Mouse (Mus musculus) neural tube, embryonic 15.5 days (tissue): ENCODE results near the gene Smg6. TPM values are rescaled to one million over a fixed set of nuclear protein-coding genes. Genes with fewer than 3 reads are reported as not detected.
A peak's percentile ranks its signal among the peaks of the same experiment; 100 is the strongest.
"Not testable (repeated sequence)": the region's sequence is repeated elsewhere in the genome, so short reads cannot be mapped to it uniquely, and the experiment has no call there.

ENCODE experiments used
- ATAC-seq: fragments of 200-750 bp; cut with Nextera tagmentation; 2 replicates; pipeline ENCODE4 v1.8.0; 2017; ENCODE audit warnings: mild to moderate bottlenecking, moderate TSS enrichment, moderate library complexity; ENCODE audit not compliant: low FRiP score
- H3K27ac ChIP-seq: fragments of 300-500 bp; sonication (generic); replicated peaks from 2 replicates; pipeline ENCODE4 v1.5.1; 2015; ENCODE audit warnings: mild to moderate bottlenecking, inconsistent platforms
- H3K27me3 ChIP-seq: fragments of 300-500 bp; sonication (generic); replicated peaks from 2 replicates; pipeline ENCODE4 v1.6.1; 2015; ENCODE audit warnings: inconsistent platforms
- H3K36me3 ChIP-seq: fragments of 300-500 bp; sonication (generic); 2 replicates; pipeline ENCODE4 v1.6.1; 2015; ENCODE audit warnings: inconsistent platforms
- H3K4me1 ChIP-seq: fragments of 300-500 bp; sonication (generic); 2 replicates; pipeline ENCODE4 v1.6.1; 2015; ENCODE audit warnings: inconsistent platforms
- H3K4me2 ChIP-seq: fragments of 300-500 bp; sonication (generic); 2 replicates; pipeline ENCODE4 v1.6.1; 2015; ENCODE audit warnings: inconsistent platforms, mild to moderate bottlenecking, moderate library complexity
- H3K4me3 ChIP-seq: fragments of 300-500 bp; sonication (generic); replicated peaks from 2 replicates; pipeline ENCODE4 v1.5.1; 2015; ENCODE audit warnings: mild to moderate bottlenecking, inconsistent platforms
- H3K9ac ChIP-seq: fragments of 300-500 bp; sonication (generic); replicated peaks from 2 replicates; pipeline ENCODE4 v1.6.1; 2015; ENCODE audit warnings: mild to moderate bottlenecking, inconsistent platforms
- H3K9me3 ChIP-seq: fragments of 300-500 bp; sonication (generic); replicated peaks from 2 replicates; pipeline ENCODE4 v1.6.1; 2016; ENCODE audit warnings: inconsistent platforms
- WGBS: fragments of 180-500 bp; shearing (Covaris S2); methylation state at CpG from one replicate; pipeline ENCODE4 v1.1.7; 2015; ENCODE audit warnings: mixed read lengths; 5-methylcytosine and 5-hydroxymethylcytosine counted together
- polyA plus RNA-seq: library from polyadenylated mRNA; unstranded; fragments of >200 nt; fragmentation: Nextera tagmentation; extraction: Ambion mirVana; gene quantifications from 2 replicates; pipeline ENCODE4 v1.2.1, GENCODE M21; 2015

Smg6 gene
- polyA plus RNA-seq, 1 experiment from 2014 or later = 13.3 TPM

- ATAC-seq = no peak
- WGBS = 26% methylated on average over 10 of the region's 10 CpGs
- H3K4me1 ChIP-seq = peaks cover 8% of the 10 kb centered on the region
- H3K36me3 ChIP-seq = peaks cover 3% of the 10 kb centered on the region; the same call in 1 of the 2 replicates
- no peak overlapping the region for H3K4me3 ChIP-seq
- no peaks in the 10 kb centered on the region for H3K27me3 ChIP-seq
- no peak overlapping the region for H3K9ac ChIP-seq
- peak overlapping the region; percentile 69 for H3K27ac ChIP-seq
- H3K9me3 ChIP-seq = no peaks in the 10 kb centered on the region
- peak overlapping the region; percentile 35 for H3K4me2 ChIP-seq
Measured at GRCm38 (mm10) chr11:75000869-75001653, 75.4 kb downstream of the Smg6 start.

- Histone ChIP-seq H3K27me3 (no peaks in the 10 kb centered on the region), H3K9ac (no peak overlapping the region), H3K9me3 (no peaks in the 10 kb centered on the region), H3K27ac (no peak overlapping the region), H3K4me3 (no peak overlapping the region), H3K36me3 (no peaks in the 10 kb centered on the region), H3K4me1 (peaks cover 11% of the 10 kb centered on the region), H3K4me2 (no peak overlapping the region)
- 87% methylated on average over 2 of the region's 2 CpGs for WGBS
- no peak for ATAC-seq
Measured at GRCm38 (mm10) chr11:75008270-75008669, 82.6 kb downstream of the Smg6 start.

DNA sequence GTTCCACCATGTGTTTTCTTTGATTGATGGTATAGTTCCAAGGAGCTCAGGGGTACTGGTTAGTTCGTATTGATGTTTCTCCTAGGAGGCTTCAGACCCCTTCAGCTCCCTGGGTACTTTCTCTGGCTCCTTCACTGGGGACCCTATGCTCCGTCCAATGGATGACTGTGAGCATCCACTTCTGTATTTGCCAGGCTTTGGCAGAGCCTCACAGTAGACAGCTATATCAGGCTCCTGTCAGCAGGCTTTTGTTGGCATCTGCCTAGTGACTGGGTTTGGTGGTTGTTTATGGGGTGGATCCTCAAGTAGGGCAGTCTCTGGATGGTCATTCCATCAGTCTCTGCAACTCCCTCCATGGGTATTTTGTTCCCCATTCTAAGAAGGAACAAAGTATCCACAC is 83.9 kb downstream of the Smg6 start:
- H3K27me3 ChIP-seq, ATAC-seq, H3K9ac ChIP-seq, H3K9me3 ChIP-seq, H3K4me3 ChIP-seq, H3K4me2 ChIP-seq, H3K36me3 ChIP-seq, H3K27ac ChIP-seq: not testable (repeated sequence)
- WGBS = 88% methylated on average over 2 of the region's 2 CpGs
- peaks cover 24% of the 10 kb centered on the region for H3K4me1 ChIP-seq

DNA sequence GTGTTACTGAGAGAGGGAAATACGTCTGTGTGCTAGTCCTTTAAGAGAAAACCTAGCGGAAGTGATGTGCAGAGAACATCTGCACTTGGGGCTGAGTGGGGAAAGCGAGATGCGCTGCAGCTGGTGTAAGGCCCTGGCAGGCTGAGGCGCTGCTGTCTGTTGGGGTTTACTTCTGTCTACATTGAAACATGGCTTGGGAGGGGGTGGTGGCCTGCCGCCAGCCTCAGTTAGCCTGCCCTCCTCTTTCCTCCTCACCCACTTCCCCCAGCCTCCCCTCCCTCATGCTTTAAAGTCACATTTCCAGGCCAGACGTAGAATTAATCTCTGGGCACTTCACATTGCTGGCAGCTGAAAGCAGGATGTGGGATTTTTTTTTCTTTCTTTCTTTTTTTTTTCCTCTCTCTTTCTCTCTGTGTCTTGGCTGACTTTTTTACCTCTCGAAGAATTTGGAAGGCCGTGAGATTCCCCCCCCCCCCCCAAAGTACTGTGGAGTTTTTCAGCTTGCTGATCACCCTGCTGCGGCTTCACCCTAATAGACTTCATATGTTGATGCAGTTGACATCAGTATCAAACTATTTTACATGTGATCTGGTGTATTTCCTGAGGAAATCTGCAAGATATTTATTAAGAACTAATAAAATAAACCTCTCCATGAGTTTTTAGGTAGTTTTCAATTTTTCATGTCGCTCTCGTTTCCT is 87.5 kb downstream of the Smg6 start:
- Histone ChIP-seq H3K9me3 (no peaks in the 10 kb centered on the region), H3K27ac (peak overlapping the region; percentile 80), H3K4me2 (peak overlapping the region; percentile 43), H3K9ac (no peak overlapping the region; the same call in 1 of the 2 replicates), H3K4me3 (no peak overlapping the region), H3K4me1 (peaks cover 41% of the 10 kb centered on the region), H3K36me3 (no peaks in the 10 kb centered on the region), H3K27me3 (no peaks in the 10 kb centered on the region)
- ATAC-seq = peak; percentile 81; the same call in 1 of the 2 replicates
- 30% methylated on average over 12 of the region's 12 CpGs for WGBS

- ATAC-seq = 0 out of 2 replicates have a peak, but pooled peaks have one; percentile 22
- Histone ChIP-seq H3K4me1 (peaks cover 41% of the 10 kb centered on the region), H3K4me3 (no peak overlapping the region), H3K9ac (no peak overlapping the region), H3K27me3 (no peaks in the 10 kb centered on the region), H3K4me2 (no peak overlapping the region), H3K36me3 (no peaks in the 10 kb centered on the region), H3K9me3 (no peaks in the 10 kb centered on the region), H3K27ac (peak overlapping the region; percentile 80)
- 63% methylated on average over 12 of the region's 12 CpGs for WGBS
Measured at GRCm38 (mm10) chr11:75013764-75014695, 88.4 kb downstream of the Smg6 start.

DNA sequence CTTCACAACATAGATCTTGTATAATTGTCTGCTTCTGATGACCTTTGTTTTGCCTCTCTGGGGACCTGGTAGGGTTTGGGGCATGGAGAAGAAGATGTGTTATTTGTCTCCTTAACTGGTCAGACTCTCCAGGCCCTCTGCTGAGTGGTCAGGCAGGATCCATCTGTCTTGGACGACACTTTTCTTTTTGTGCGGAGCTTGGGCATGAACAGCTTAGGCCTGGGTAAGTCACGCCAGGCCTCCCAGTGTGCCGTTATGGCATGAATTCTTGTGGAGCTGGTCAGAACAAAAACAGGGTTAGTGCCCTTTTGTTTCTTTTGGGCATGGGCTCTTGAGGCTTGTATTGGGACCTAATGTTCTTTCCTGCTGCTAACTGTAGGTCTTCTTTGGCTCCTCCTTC is 89.2 kb downstream of the Smg6 start:
- 36% methylated on average over 4 of the region's 4 CpGs for WGBS
- ATAC-seq = no peak
- peak overlapping the region; percentile 80 for H3K27ac ChIP-seq

GRCm38 (mm10) chr11:75015453-75015871 is 89.8 kb downstream of the Smg6 start:
- Histone ChIP-seq H3K4me2 (no peak overlapping the region), H3K9ac (no peak overlapping the region), H3K9me3 (no peaks in the 10 kb centered on the region), H3K27ac (peak overlapping the region; percentile 80), H3K4me1 (peaks cover 41% of the 10 kb centered on the region), H3K4me3 (no peak overlapping the region), H3K27me3 (no peaks in the 10 kb centered on the region), H3K36me3 (no peaks in the 10 kb centered on the region)
- WGBS = 42% methylated on average over 7 of the region's 7 CpGs
- no peak for ATAC-seq

More for the DNA sequence above, 89.2 kb downstream of the Smg6 start:
- Histone ChIP-seq H3K36me3 (no peaks in the 10 kb centered on the region), H3K4me1 (peaks cover 41% of the 10 kb centered on the region), H3K9me3 (no peaks in the 10 kb centered on the region), H3K4me2 (no peak overlapping the region), H3K27me3 (no peaks in the 10 kb centered on the region), H3K4me3 (no peak overlapping the region), H3K9ac (no peak overlapping the region)

DNA sequence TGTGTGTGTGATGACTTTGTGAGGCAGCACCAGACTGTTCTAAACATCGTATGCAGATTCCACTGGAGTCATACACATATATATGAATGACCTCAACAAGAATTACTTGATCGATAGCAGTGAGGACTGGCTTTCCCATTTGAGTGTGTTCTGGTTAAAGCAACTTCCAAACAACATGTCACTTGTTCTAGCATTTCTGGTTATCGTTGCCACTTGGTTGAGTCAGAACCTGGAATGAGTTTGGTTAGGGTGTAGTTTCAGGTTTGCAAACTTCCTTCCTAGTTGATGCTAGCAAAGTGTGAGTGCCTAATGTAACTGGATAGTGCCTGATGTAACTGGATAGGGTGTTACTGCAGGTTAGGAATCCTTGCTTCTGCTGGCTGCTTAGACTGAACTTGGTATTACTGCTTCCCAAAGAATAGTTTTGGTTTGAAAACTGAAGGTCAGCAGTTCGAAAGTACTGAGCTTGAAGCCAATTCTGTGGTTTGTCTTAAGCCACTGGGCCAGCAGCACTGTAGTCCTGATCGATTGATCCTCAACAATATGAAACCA is 90.8 kb downstream of the Smg6 start:
- H3K36me3 ChIP-seq = no peaks in the 10 kb centered on the region
- H3K9ac ChIP-seq = no peak overlapping the region
- 89% methylated on average over 5 of the region's 5 CpGs for WGBS
- no peaks in the 10 kb centered on the region for H3K9me3 ChIP-seq
- no peak for ATAC-seq
- H3K4me1 ChIP-seq = peaks cover 41% of the 10 kb centered on the region
- H3K27me3 ChIP-seq = no peaks in the 10 kb centered on the region
- H3K4me3 ChIP-seq = no peak overlapping the region
- 0 out of 2 replicates have a peak overlapping the region, but pooled peaks have one; percentile 28 for H3K27ac ChIP-seq
- H3K4me2 ChIP-seq = no peak overlapping the region

- 85% methylated on average over 2 of the region's 2 CpGs for WGBS
- peaks cover 34% of the 10 kb centered on the region for H3K4me1 ChIP-seq
- H3K4me2 ChIP-seq = no peak overlapping the region
- H3K27me3 ChIP-seq = no peaks in the 10 kb centered on the region
- H3K27ac ChIP-seq = no peak overlapping the region
- no peak overlapping the region for H3K4me3 ChIP-seq
- H3K36me3 ChIP-seq = no peaks in the 10 kb centered on the region
- no peaks in the 10 kb centered on the region for H3K9me3 ChIP-seq
- no peak overlapping the region for H3K9ac ChIP-seq
- no peak for ATAC-seq
Measured at GRCm38 (mm10) chr11:75017831-75018230, 92.2 kb downstream of the Smg6 start.

DNA sequence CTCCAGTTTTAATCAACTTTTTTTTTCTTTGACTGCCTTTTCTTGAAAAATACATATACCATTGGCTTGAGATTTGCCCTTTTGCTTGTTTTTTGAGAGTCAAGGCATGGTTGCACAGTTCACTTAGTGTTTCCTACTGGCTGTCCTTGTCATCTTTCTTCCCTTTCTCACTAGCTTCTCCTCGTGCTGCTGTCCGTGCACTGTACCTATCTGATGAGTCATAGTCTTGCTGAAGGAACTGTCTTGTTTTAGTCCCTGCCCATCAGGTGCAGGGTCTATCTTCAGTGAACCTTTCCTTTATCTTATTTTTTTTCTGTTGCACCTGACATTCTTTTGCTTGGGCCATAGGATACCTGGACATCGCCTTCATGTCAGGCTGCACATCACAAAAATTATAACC is 101.4 kb downstream of the Smg6 start:
- H3K4me2 ChIP-seq = no peak overlapping the region
- no peak for ATAC-seq
- H3K27ac ChIP-seq = no peak overlapping the region
- WGBS = 88% methylated on average over 3 of the region's 3 CpGs
- no peak overlapping the region for H3K9ac ChIP-seq
- H3K27me3 ChIP-seq = no peaks in the 10 kb centered on the region
- no peaks in the 10 kb centered on the region; the same call in 1 of the 2 replicates for H3K36me3 ChIP-seq
- peaks cover 6% of the 10 kb centered on the region for H3K4me1 ChIP-seq
- H3K9me3 ChIP-seq = no peaks in the 10 kb centered on the region
- H3K4me3 ChIP-seq = no peak overlapping the region

- H3K4me3 ChIP-seq = no peak overlapping the region
- peaks cover 6% of the 10 kb centered on the region for H3K4me1 ChIP-seq
- H3K27ac ChIP-seq = no peak overlapping the region
- ATAC-seq = no peak
- 73% methylated on average over 2 of the region's 2 CpGs for WGBS
- no peak overlapping the region for H3K9ac ChIP-seq
- H3K27me3 ChIP-seq = no peaks in the 10 kb centered on the region
- no peaks in the 10 kb centered on the region for H3K9me3 ChIP-seq
- no peak overlapping the region for H3K4me2 ChIP-seq
- H3K36me3 ChIP-seq = no peaks in the 10 kb centered on the region; the same call in 1 of the 2 replicates
Measured at GRCm38 (mm10) chr11:75027616-75028015, 102.0 kb downstream of the Smg6 start.
